Mouse (Mus musculus) right cerebral cortex, adult 2 months (tissue): ENCODE results near the gene Rpgrip1l.

ENCODE experiments used
- DNase-seq, 2 experiments: peaks; one replicate each; pipeline ENCODE4 v3.0.0; 2021 to 2022; ENCODE audit warnings: low spot score in 2 of 2

The Rpgrip1l gene

DNA sequence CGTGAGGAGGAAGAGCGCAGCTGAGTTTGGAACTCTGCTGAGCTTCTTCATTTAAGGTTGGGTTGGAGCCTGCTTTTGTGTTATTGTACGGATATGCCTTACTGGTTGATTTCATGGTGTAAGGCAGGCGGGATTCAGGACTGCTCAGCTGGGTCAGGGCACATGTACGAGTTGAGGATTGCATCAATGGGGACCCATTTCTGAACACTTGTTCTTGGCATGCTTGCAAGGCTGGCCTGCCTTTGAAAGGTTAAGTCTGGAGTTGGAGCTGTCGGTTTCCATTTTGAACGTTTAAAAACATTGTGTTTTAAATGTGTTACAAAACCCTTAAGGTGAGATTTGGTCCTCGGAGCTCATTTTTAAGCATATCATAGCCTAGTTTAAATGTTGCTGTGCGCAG lies 16.0 kb upstream of the Rpgrip1l start:
- DNase-seq: no peak

DNA sequence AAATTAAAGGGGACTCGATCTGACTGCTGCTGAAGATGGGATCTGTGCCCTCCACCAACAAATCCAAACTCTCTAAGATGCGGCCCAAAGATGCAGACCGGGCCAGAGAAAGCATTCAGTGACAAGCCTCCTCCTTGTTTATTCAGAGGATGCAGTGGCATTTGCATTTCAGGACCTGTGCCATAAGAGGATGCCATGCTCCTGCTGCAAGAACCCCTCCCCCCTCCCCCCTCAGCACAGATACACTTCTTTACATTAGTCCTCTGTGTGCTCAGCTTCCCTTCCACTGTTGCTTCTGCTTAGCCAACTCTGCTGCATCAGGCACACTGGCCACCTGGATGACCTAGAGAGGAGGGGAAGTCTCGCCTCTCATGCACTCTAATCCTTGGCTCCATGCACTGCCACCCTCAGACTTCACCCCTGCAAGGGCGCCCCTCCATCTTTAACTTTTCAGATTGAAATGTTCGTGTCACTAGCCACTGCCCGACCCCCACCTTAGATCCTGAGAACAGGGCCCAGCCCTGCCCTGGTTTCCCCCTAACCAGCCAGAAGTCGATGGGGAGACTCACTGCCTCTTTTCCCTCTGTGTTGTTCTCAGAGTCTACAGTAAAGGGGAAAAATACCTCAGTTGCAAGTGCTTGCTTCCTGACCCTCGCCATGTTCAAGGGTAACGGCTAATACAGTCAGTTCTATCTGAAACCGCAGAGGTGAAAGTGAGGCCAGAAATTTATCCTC lies 14.6 kb upstream of the Rpgrip1l start:
- no peak for DNase-seq

DNA sequence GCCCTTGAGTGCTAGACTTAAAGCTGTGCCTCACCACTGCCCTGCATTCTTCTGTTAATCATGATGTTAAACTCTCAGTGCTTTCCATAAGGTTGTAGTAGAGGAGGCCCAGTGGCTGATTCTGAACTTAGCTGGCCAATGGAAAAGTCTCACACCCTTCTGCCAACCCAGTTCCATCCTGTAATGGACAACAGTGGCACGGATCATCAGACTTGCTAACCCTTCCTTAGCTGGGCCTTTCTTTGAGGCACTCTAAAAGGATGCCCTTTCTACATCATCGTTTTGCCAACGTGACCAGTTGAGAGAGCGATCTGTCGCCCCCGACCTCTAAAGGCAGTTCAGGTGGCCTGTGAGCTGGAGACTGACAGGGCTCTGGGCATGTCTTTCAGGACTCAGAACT lies 13.9 kb upstream of the Rpgrip1l start:
- no peak for DNase-seq

GRCm38 (mm10) chr8:91326018-91326417 lies 13.0 kb upstream of the Rpgrip1l start:
- no peak for DNase-seq

GRCm38 (mm10) chr8:91324916-91325315 lies 11.9 kb upstream of the Rpgrip1l start:
- no peak for DNase-seq

DNA sequence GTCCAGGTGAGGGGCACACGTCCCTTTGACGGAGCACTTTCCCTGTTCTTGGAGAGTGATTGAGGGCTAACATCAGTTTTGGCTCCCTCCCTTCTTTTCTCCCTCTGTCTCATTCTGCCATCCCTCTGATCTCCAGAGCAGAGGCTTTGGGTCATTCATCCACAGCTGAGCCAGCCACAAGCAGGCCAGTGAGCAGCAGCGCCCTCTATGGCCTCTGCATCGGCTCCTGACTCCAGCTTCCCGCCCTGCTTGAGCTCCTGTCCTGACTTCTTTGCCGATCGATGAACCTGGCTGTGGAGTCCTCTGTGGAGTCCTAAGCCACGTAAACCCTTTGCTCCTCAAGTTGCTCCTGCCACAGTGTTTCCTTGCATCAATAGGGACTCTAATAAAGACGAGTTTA lies 11.2 kb upstream of the Rpgrip1l start:
- DNase-seq: no peak

- no peak for DNase-seq
Measured at GRCm38 (mm10) chr8:91323511-91323910, 10.4 kb upstream of the Rpgrip1l start.

DNA sequence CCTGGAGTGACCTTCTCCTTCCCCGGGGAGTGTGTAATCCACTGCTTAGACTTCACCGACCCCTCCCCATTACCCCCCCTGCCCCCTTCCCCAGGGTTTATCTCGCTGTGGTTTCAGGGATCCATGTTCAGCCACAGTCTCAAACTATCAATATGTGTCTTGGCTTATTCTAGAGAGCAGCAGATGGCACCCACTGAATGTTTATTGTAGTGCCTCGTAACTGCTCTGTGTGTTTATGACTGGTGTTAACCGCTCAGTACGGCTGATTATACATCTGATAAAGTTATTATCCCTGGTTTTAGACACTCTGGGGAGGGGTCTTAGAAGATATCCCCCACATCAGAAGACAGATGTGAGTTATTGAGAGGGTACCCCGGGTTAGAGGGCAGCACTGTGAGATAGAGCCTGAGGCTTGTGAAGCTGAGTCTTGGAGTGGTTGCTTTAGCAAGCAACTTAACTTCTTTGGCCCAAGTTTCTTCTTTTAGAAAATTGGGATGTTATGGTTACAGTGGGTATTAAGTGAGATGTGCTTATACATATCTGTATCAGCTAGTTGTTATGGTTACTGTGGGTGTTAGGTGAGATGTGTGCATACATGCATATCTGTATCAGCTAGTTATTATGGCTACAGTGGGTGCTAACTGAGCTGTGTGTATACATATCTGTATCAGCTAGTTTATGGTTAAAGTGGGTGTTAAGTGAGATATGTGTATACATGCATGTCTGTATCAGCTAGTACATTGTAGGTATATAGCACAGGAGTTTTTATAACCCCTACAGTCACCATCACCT lies 6.1 kb upstream of the Rpgrip1l start:
- no peak for DNase-seq

- no peak for DNase-seq
Measured at GRCm38 (mm10) chr8:91317567-91318227, 4.6 kb upstream of the Rpgrip1l start.

DNA sequence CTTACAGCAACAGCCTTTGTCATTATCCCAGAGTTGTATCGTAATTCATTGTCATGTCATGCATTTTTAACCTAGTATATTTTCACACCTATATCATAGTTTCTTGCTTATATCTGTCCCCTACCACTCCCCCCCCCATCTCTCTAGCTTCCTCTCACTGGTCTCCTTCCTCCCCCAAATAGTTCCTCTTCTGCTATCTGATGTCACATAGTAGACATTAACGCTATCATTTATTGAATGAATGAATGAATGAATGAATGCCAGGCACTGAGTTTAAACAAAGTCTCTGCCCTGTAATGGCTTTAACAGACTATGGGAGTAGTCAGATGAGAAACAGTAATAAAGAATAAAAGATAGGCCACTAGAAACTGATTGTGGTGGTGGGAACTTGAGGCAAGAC lies 720 bp downstream of the Rpgrip1l start:
- no peak for DNase-seq

DNA sequence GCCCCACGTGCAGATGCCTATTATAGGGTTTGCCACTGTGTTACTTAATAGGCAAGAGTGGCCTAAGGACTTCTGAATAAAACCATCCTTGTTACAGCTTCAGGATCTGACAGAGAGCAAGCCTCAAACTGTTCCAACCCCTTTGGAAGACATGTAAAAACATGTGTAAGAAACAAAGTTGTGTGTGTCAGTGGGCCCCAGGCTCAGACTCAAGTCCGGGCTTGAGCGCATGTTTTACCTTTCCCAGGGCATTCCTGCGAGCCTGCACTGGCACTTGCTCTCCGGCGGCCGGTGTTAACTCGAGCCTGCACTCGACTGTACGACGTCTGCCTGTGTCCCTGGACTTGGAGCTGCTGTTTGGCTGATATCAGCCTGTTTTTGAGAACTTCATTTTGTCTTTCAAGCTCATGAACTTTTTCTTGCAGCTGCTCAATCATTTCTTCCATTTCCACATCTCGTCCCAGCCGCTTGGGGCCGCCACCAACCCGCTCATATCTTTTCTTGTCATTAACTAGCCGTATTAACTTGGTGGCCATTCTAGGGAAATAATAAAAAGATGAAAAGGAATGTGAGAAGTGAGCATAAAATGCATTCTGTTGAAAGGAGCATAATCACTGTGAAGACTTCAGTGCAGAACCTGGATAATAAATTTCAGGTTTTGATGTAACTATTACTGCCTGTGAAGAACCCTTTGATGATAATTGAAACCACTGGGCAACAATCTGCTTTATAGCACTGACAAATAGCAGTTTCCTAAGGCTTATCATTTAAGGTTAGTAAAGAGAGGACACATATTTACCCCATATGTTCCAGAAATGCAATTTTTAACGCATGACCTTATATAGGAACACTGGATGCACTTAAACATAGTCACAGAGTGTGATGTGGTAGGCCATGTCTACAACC lies 8.3 kb downstream of the Rpgrip1l start:
- no peak for DNase-seq

- DNase-seq: no peak
Measured at GRCm38 (mm10) chr8:91298672-91299071, 14.4 kb downstream of the Rpgrip1l start.

DNA sequence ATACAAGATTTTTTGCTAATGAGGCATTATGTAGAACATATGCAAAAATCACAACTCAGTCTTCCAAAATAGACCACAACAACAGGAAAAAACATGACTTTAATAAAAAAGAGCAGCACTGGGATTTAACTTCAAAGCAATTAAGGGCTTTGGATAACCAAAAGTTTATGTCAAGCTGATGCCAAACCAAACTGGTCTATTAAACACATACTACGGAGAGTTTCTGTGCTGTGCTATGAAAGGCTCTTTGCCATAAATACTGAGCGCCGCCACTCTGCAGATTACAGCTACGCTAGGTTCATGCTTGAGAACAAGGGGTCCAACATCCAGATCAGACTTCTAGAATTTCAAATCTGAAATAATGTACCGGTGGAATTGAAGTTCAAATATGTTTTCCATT lies 17.3 kb downstream of the Rpgrip1l start:
- DNase-seq: no peak

GRCm38 (mm10) chr8:91290576-91290975 lies 22.5 kb downstream of the Rpgrip1l start:
- DNase-seq: no peak

- no peak for DNase-seq
Measured at GRCm38 (mm10) chr8:91286237-91286636, 26.8 kb downstream of the Rpgrip1l start.

GRCm38 (mm10) chr8:91283815-91284214 lies 29.2 kb downstream of the Rpgrip1l start:
- DNase-seq: no peak

DNA sequence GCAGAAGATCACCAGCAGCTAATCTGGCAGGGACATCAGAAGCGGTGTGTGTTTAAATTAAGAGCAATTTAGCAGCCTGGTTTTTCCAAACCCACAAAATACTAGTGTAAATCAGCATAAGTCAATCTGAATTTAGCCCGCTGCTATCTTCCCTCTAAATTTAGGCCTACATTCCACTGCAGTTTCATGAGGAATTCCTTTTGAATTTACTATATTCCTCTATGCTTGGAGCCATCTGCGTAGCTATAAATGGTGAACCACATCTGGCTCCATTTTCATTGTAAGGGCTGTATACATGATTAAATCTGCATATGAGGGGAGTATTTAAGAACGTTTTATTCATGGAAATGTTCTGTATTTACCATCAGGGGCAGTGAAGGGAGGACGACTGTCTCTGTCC lies 30.4 kb downstream of the Rpgrip1l start:
- no peak for DNase-seq

GRCm38 (mm10) chr8:91281545-91281944 lies 31.5 kb downstream of the Rpgrip1l start:
- no peak for DNase-seq

GRCm38 (mm10) chr8:91280467-91281212 lies 32.4 kb downstream of the Rpgrip1l start:
- peak in 1 of 2 experiments; percentile 13 for DNase-seq

- DNase-seq: no peak
Measured at GRCm38 (mm10) chr8:91278060-91278459, 35.0 kb downstream of the Rpgrip1l start.

- DNase-seq: no peak
Measured at GRCm38 (mm10) chr8:91276337-91276736, 36.7 kb downstream of the Rpgrip1l start.
